Comparison of ENCODE assay signal across 14 mouse cellular contexts in genomic region chr4:53796865-53797772, GRCm38 (mm10). TPM values are rescaled to one million over a fixed set of nuclear protein-coding genes. Genes with fewer than 3 reads are reported as not detected.
DNase-seq lines count a peak whose midpoint lies in the region; ATAC-seq lines count a peak whose summit lies in the region.
"Had no signal": no experiment of that assay in that cellular context is flagged by ENCODE, and none has a peak within 500 bp of the region (broad histone marks: within the 10 kb centered on the region; RNA-seq: fewer than 3 reads in every experiment).

No protein-coding gene starts in this region.

- H3K4me1 ChIP-seq in heart, embryonic 13.5 days: peaks cover 36% of the 10 kb centered on the region
- 0 out of 2 replicates have a peak, but pooled peaks cover 3% of the 10 kb centered on the region for H3K4me1 ChIP-seq in hindbrain, embryonic 11.5 days (replicated peaks; ENCODE audit: control insufficient read depth, insufficient read depth, low read length)
- no peaks in the 10 kb centered on the region; the same call in 1 of the 2 replicates for H3K4me1 ChIP-seq in midbrain, embryonic 16.5 days (ENCODE audit: control insufficient read depth, insufficient read depth, low read length)
- H3K4me1 ChIP-seq: liver, embryonic 13.5 days had no signal

- peak overlapping the region; percentile 54 for H3K4me2 ChIP-seq in heart, embryonic 13.5 days
- H3K4me2 ChIP-seq in hindbrain, embryonic 11.5 days (replicated peaks; ENCODE audit: low read depth, low read length): peak overlapping the region; percentile 22
- H3K4me2 ChIP-seq in midbrain, embryonic 16.5 days (ENCODE audit: low read length): peak overlapping the region; percentile 35
- H3K4me2 ChIP-seq: embryonic facial prominence, embryonic 12.5 days; liver, embryonic 13.5 days had no signal

- no peaks in the 10 kb centered on the region for H3K27me3 ChIP-seq in heart, embryonic 13.5 days (replicated peaks)
- H3K27me3 ChIP-seq in hindbrain, embryonic 11.5 days (ENCODE audit: control insufficient read depth, insufficient read depth, low read length): no peaks in the 10 kb centered on the region
- no peaks in the 10 kb centered on the region for H3K27me3 ChIP-seq in midbrain, embryonic 16.5 days (ENCODE audit: control insufficient read depth, insufficient read depth, low read depth, low read length)

- H3K9ac ChIP-seq in heart, embryonic 13.5 days: peak overlapping the region; percentile 48
- peak overlapping the region; percentile 31; the same call in 1 of the 2 replicates for H3K9ac ChIP-seq in hindbrain, embryonic 11.5 days (ENCODE audit: low read depth, low read length)
- no peak overlapping the region for H3K9ac ChIP-seq in midbrain, embryonic 16.5 days (ENCODE audit: low read depth, low read length)
- H3K9ac ChIP-seq: embryonic facial prominence, embryonic 12.5 days; liver, embryonic 13.5 days had no signal

- intact Hi-C loops in heart, postnatal 25 days (cut with DNase I): no loop called here

- peak overlapping the region; percentile 27 for H3K4me3 ChIP-seq in heart, embryonic 13.5 days
- no peak overlapping the region for H3K4me3 ChIP-seq in hindbrain, embryonic 11.5 days (ENCODE audit: low read depth, low read length)
- 0 out of 2 replicates have a peak overlapping the region, but pooled peaks have one; percentile 3 for H3K4me3 ChIP-seq in midbrain, embryonic 16.5 days (ENCODE audit: low read depth, low read length)
- H3K4me3 ChIP-seq: embryonic facial prominence, embryonic 12.5 days; liver, embryonic 13.5 days had no signal

- DNase-seq in heart, postnatal 25 days (ENCODE audit: low spot score): no peak
- peak; percentile 45 for DNase-seq in embryo, embryonic 10 days (ENCODE audit: low spot score)
- DNase-seq in hindbrain, embryonic 11.5 days (ENCODE audit: low spot score): peak; percentile 33
- no peak for DNase-seq in frontal cortex, postnatal 36 days (ENCODE audit: low spot score in 2 of 2)
- no peak for DNase-seq in thymus, postnatal 25 days
- DNase-seq: kidney, postnatal 36 days; liver, embryonic 13.5 days; lung, postnatal 36 days had no signal

- WGBS in heart, embryonic 13.5 days: 14% methylated on average over 18 of the region's 18 CpGs
- 18% methylated on average over 18 of the region's 18 CpGs for WGBS in hindbrain, embryonic 11.5 days
- 3% methylated on average over 18 of the region's 18 CpGs for WGBS in midbrain, embryonic 16.5 days

- H3K36me3 ChIP-seq in heart, embryonic 13.5 days: no peaks in the 10 kb centered on the region
- no peaks in the 10 kb centered on the region for H3K36me3 ChIP-seq in hindbrain, embryonic 11.5 days (ENCODE audit: control insufficient read depth, insufficient read depth, low read length)
- H3K36me3 ChIP-seq in midbrain, embryonic 16.5 days (ENCODE audit: control insufficient read depth, insufficient read depth, low read length): no peaks in the 10 kb centered on the region
- H3K36me3 ChIP-seq: embryonic facial prominence, embryonic 12.5 days; liver, embryonic 13.5 days had no signal

- no peak overlapping the region for H3K27ac ChIP-seq in heart, embryonic 13.5 days (replicated peaks)
- no peak overlapping the region for H3K27ac ChIP-seq in hindbrain, embryonic 11.5 days (ENCODE audit: low read depth, low read length)
- H3K27ac ChIP-seq in midbrain, embryonic 16.5 days (ENCODE audit: low read length): peak overlapping the region; percentile 64
- H3K27ac ChIP-seq: embryonic facial prominence, embryonic 12.5 days; liver, embryonic 13.5 days had no signal

- H3K9me3 ChIP-seq in heart, embryonic 13.5 days: no peaks in the 10 kb centered on the region
- no peaks in the 10 kb centered on the region for H3K9me3 ChIP-seq in hindbrain, embryonic 11.5 days (ENCODE audit: control insufficient read depth, low read length)
- H3K9me3 ChIP-seq in midbrain, embryonic 16.5 days (replicated peaks; ENCODE audit: control insufficient read depth, low read length, poor library complexity, severe bottlenecking): no peaks in the 10 kb centered on the region
- H3K9me3 ChIP-seq: embryonic facial prominence, embryonic 12.5 days; liver, embryonic 13.5 days had no signal

- ATAC-seq in heart, embryonic 13.5 days (ENCODE audit: extremely low read depth, insufficient number of reproducible peaks, low FRiP score, low TSS enrichment): no peak
- peak; percentile 73 for ATAC-seq in hindbrain, embryonic 11.5 days (ENCODE audit: low FRiP score)
- ATAC-seq in midbrain, embryonic 16.5 days: peak; percentile 92
- no peak for ATAC-seq in erythroblast, adult 5-6 weeks (replicated peaks; ENCODE audit: low FRiP score, poor library complexity, severe bottlenecking)
- ATAC-seq: intestine, embryonic 16.5 days had no signal

RNA-seq across cellular contexts. Expression of gene Tal2, which starts 17.6 kb away (rescaled TPM):
- 0.08 TPM in 1 of 2 replicates, not detected in the other for polyA plus RNA-seq in heart, embryonic 13.5 days (2015; fragmentation: Nextera tagmentation; extraction: Ambion mirVana)
- total RNA-seq in heart, postnatal 25 days (2021): under 1 TPM in 1 of 2 experiments, not detected in 1; 0.16 TPM
- polyA plus RNA-seq in hindbrain, embryonic 11.5 days (2014; fragmentation: Nextera tagmentation; extraction: Ambion mirVana): 0.73 and 1.4 TPM in 2 replicates
- polyA plus RNA-seq in midbrain, embryonic 16.5 days (2015; fragmentation: Nextera tagmentation; extraction: Ambion mirVana): 2.0 and 2.3 TPM in 2 replicates
- total RNA-seq in erythroblast, adult 5-6 weeks (2015; ENCODE audit: low replicate concordance): 0.42 TPM in 1 of 2 replicates, not detected in the other
- total RNA-seq in erythroblast, adult 5-6 weeks (2017; ENCODE audit: low replicate concordance): not detected in 2 replicates
- total RNA-seq: adrenal gland, adult 18-20 months had no signal
- polyA plus RNA-seq: intestine, embryonic 16.5 days; liver, embryonic 13.5 days had no signal

RNA-seq across cellular contexts. Expression of gene Tmem38b, which starts 28.7 kb away (rescaled TPM):
- 8.1 and 9.7 TPM in 2 replicates for polyA plus RNA-seq in heart, embryonic 13.5 days (2015; fragmentation: Nextera tagmentation; extraction: Ambion mirVana)
- 10 to 100 TPM; 18.2 to 19.3 TPM for total RNA-seq in heart, postnatal 25 days (2021)
- polyA plus RNA-seq in hindbrain, embryonic 11.5 days (2014; fragmentation: Nextera tagmentation; extraction: Ambion mirVana): 5.8 and 6.7 TPM in 2 replicates
- 7.7 and 8.3 TPM in 2 replicates for polyA plus RNA-seq in midbrain, embryonic 16.5 days (2015; fragmentation: Nextera tagmentation; extraction: Ambion mirVana)
- 9.2 and 10.9 TPM in 2 replicates for total RNA-seq in erythroblast, adult 5-6 weeks (2015; ENCODE audit: low replicate concordance)
- 2.8 and 3.2 TPM in 2 replicates for total RNA-seq in erythroblast, adult 5-6 weeks (2017; ENCODE audit: low replicate concordance)

Comparison
In these comparisons a context has a peak if more than half of its experiments do, and no peak if none do; other contexts are left out.
1. ATAC-seq: peak in hindbrain, embryonic 11.5 days (single experiment) and midbrain, embryonic 16.5 days (single experiment); none in heart, embryonic 13.5 days (single experiment) and erythroblast, adult 5-6 weeks (single experiment).
2. DNase-seq: peak in embryo, embryonic 10 days (single experiment) and hindbrain, embryonic 11.5 days (single experiment); none in heart, postnatal 25 days (single experiment), frontal cortex, postnatal 36 days (0 of 2) and thymus, postnatal 25 days (single experiment).
3. Peak in every context shown above with its lines, with median percentiles within 50 percentile points of each other: H3K4me2 ChIP-seq.